Mouse (Mus musculus) hematopoietic stem cell, adult 5-6 weeks (primary cell): ENCODE data around the gene Bbs7. TPM values are rescaled to one million over a fixed set of nuclear protein-coding genes. Genes with fewer than 3 reads are reported as not detected.

Experiments used
- ATAC-seq, 2 experiments: fragments of 125-278 bp in 1 of 2; replicated peaks in 1 of 2; 2 replicates each; pipeline ENCODE4 v1.8.0; 2016 to 2017; ENCODE audit warnings: inconsistent platforms in 2 of 2, mild to moderate bottlenecking in 2 of 2, moderate number of reproducible peaks in 2 of 2, low read depth in 1 of 2, moderate TSS enrichment in 1 of 2; ENCODE audit not compliant: low FRiP score in 2 of 2, poor library complexity in 2 of 2, severe bottlenecking in 2 of 2, insufficient read depth in 1 of 2, low TSS enrichment in 1 of 2
- total RNA-seq: library from RNA; stranded (forward); fragments of 172-1452, 232-1000 nt; gene quantifications from 2 replicates; pipeline ENCODE4 v1.2.3, GENCODE M21; 2017

The Bbs7 gene
- total RNA-seq, 1 experiment from 2014 or later: 8.4 TPM

DNA sequence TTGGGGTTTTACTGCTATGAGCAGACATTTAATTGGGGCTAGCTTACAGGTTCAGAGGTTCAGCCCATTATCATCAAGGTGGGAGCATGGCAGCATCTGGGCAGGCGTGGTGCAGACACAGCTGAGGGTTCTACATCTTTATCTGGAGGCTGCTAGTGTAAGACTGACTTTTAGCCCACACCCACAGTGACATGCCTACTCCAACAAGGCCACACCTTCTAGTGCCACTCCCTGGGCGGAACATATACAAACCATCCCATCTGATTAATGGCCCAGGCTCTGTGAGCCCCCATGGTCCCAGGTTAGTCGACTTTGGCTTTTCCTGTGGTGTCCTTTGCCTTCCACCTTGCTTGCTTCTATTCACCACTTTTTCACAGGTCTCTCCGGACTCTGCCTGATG, 53.7 kb downstream of the Bbs7 start:
- no peak for ATAC-seq

DNA sequence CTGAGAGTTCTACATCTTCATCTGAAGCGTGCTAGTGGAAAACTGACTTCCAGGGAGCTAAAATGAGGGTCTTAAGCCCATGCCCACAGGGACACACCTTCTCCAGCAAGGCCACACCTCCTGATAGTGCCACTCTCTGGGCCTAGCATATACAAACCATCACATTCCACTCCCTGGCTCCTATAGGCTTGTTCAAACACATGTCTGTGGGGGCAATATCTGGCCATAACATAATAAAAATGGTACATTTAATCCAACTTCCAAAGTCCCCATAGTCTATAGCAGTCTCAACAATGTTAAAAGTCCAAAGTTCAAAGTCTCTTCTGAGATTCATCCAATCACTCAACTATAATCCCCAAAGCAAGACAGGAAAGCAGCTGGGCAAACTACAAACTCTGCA, 55.7 kb downstream of the Bbs7 start:
- ATAC-seq: no peak

DNA sequence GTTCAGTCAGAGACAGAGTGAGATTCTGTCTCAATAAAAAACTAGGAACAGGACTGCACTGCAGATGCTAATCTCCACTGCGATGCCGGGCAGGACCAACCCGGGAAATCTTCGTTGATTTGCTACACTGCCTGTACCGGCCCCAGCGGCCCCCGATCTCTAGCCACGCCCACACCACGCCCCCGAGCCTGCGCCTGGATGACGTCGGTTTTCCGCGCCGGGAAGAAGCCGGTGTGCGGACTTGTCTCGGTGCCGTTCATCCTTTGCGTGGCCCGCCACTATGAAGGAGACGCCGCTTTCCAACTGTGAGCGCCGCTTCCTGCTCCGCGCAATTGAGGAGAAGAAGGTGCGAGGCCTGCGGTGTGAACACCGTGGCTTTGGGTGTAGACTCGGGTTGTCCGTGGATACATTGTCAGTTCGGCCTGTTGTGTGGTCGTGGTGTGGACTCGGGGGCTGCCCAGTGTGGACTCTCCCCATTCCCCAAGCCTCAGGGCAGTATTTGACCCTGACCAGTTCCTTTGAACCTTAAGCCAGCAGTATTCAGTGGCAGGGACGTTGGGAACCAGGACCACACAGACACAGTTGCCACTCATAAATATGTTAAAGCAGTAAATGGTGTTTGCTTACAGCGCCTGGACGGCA, 60.8 kb downstream of the Bbs7 start, which contains the start of gene Exosc9:
TSS of gene Exosc9 (plus strand) at position 201 of the 642 bp plus-strand sequence.
- peak; percentile 95 to 97 for ATAC-seq

DNA sequence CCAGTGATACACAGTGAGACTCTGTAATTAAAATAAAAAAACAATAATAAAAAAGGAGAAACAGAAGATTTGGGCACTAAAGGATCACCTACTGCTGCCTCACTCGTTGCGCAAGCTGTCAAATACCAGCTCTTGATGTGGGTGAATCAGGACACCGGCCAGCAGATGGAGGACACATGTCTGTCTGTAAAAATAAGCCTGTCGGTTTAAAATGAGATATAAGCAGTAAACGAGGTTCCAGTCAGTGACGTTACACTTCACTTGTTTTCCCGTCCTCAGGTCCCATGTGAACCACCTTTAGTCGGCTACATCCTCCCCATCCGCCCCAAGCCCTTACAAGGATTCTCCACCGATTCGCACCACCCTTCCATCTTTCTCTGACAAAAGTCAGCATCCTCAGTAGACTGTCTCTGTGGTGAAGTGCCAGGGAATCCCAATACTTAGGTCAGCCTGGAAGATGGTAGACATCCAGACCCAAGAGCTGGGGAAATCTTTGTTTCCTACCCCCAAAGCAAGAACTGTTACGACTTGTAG, 61.4 kb downstream of the Bbs7 start:
- ATAC-seq: peak; percentile 23 to 52

DNA sequence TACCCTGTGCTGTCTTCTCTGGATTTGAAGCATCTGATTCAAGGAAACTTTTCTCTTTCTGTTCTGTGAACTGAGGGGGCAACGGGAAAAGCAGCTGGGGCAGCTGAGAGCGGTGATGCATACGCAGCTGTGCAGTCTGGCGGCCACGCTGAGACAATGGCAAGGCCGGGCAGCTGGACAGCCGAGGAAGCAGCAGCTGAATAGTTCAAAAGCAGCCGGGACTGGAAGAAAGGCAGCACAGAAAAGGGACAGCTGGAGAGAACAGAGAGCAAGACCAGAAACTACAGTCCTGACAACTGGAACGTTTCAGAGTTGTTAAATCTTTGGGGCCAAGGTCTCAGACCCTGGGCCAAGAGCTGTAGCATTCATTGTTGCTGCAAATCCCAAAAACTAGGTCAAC, 61.9 kb downstream of the Bbs7 start:
- ATAC-seq: no peak

DNA sequence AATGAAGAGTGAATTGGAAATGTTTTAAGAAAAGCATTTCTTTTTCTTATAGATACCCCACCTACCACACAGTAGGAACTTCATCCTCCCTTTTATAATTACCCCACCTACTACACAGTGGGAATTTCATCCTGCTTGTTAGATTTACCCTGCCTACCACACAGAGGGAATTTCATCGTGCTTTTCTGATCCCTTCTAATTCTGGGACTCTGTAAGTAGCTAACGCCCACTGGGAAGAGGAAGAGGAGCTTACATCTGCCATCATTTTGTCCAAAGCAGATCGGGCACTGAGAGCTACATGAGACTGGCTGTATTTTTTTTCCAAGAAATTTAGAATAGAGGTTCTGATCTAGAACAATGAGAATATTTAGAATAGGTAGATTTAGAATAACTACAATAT, 68.3 kb downstream of the Bbs7 start:
- no peak for ATAC-seq

DNA sequence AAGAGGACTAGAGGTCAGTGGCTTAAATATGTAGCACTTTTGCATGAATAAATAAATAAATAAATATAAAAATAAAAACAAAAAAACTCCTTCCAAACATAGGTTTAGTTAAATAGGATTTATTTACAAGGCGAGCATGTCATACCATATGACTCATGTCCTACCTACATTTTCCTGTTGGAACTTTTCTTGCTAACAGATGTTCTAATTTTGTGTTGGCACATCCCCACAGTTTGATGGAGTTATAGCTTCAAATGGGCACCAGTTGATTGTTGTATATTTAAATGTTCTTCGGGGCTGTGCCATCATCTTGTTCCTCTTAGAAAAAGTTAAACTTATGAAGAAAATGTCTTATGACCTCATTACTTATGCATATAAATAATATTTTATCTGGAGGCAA, 71.9 kb downstream of the Bbs7 start:
- ATAC-seq: no peak

DNA sequence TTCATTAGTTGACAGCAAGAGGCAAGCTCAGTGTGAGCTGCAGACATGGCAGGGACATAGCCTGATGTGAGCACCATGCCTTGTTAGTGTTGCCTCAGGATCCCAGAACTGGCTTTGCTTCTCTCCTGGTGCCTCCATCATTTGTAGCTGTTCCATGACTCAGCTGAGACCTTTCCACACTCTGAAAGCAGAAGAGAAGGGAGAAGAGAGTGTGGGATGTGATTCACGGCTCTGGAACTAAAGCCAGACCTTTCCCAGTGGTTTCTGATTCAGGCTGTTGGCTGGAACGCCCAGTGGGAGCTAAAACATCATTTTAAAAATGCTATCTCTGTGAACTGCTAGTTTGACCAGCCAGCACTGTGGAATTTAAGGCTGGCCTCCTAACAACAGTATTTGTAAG, 72.5 kb downstream of the Bbs7 start:
- no peak for ATAC-seq

DNA sequence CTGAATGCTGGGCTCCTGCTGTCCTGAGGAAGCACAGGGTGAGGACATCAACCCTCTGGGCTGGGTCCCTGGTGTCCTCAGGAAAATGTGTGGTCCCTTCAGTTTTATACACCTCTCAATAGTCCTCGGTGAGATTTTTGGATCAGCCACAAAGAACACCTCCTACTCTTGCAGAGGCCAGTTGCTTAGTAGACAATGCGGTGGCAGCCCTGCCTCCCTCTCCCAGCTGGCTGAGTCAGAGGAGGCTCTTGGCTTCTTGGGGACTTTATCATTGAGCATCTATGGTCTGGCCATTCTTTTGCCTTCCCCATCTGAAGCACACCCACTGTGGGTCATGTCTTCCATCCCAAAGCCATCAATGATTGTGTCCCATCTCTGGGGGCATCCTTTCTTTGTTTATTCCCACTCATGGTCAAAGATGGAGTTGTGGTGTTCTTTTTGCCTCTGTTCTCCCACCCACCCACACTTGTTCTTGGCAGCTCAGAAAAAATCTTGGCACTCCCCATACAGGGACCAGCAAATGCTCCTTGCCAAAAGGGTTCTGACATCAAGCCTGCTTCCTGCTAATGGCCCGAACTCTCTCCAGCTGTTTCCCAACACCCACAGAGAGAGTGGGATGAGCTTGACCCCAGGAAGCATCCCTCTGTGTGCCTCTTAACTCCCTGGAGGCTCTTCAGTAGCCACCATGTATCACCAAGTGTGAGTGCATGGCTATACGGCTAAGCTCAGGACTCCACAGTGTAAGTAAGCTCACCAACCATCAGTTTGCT, 75.4 kb downstream of the Bbs7 start:
- no peak for ATAC-seq

DNA sequence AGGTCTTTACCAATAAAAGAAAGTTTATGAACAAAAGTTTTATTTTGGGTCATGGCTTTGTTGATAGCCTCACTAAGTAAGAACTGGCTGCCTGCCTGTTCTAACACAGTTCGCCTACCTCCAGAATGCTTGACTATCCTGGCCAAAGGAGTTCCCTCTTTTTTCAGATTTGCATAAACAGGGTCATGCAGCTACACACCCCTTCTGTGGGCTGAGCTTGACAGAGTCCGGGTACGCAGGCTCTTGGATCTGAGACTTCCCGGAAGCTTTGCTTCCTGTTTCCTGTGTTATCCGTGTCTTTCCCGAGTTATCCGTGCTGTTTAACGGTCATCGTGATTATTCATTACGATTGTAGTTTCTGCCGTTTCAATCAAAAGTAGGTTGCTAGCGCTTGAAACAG, 77.2 kb downstream of the Bbs7 start:
- ATAC-seq: 0 out of 4 replicates have a peak, but pooled peaks of 1 of the 2 experiments have one; percentile 28

DNA sequence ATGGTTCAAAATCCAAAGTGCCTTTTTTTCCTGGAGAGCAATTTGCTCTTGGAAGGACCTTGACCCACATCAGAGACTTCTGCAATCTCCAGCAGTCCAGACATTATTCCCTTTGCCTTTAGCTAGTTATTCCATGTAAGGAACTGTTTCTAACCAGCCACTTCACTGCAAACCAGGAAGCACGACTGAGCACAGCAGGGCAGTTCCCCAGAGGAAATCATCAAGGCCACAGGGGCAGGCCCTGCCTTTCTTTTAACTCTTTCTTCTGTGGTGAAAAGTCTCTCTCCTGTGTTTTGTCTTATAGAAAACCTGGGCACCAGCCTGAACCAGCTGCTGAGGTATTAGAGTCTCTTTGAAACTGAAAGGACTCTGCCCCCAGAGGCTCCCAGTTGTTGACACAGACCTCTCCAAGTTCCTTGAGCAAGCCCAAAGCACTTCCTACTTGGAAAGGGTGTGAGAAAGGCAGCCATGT, 80.0 kb downstream of the Bbs7 start:
- peak; percentile 43 to 58; a peak in 3 of 4 replicates for ATAC-seq

DNA sequence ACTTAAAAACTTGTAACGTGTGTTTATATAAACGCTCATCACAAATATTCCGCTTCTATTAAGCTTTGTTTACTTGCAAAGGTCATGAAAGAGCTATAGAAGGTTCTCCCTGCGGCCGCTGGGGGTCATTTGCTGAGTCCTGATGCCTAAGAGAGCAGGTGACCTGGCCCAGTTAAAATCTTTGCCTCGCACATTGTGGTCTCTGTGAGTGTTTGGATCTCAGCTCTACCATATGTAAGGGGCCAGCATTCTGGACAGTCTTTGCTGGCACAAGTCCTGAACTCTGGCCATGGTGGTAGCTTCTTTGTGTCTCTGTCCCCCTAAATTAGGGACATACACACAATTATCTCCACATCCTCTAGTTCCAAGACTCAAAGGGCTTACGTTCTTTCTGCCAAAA, 80.5 kb downstream of the Bbs7 start:
- no peak for ATAC-seq

DNA sequence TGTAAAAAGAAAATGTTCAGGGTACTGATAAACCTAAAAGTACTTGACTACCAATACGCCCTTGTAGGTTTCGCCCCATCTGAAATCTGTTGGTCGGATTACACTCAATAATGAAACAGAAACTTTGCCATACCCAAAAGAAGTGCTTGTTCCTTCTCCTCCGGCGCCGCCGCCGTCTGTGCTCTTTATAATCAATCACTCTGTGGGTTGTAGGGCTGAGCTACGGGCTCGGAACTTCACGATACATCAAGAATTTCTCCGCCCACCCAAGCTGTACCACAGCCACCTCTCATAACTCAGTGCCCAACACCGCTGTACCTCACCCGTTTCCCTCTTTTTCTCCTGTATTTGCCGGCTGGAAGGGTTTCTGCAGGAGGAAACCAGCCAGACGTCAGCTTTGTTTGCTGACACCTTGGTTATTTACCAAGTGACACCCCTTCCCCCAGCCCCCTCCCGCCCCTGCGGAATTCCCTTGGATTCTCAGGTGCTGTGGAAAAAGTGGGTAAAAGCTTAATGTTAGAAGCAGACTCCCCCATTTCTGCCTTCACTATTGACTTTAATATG, 81.2 kb downstream of the Bbs7 start:
- peak; percentile 85 to 89 for ATAC-seq

DNA sequence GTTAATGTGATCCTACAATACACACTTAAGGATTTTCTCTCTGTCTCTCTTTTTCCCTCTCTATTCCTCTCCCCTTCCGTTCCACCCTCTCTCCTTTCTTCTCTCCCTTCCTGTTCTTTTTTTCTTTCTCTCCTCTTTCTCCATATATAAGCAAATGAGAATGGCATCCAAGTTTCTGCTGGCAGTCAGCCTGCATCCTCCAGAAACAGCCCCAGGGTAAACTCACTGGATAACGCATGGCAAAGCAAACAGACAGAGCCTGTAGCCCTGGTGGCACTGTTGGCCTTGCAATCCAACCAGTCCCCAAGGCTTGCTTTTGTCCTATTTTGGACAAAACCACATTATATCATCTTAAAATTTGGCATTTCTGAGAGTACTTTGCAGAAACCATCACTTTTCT, 82.0 kb downstream of the Bbs7 start:
- ATAC-seq: no peak

DNA sequence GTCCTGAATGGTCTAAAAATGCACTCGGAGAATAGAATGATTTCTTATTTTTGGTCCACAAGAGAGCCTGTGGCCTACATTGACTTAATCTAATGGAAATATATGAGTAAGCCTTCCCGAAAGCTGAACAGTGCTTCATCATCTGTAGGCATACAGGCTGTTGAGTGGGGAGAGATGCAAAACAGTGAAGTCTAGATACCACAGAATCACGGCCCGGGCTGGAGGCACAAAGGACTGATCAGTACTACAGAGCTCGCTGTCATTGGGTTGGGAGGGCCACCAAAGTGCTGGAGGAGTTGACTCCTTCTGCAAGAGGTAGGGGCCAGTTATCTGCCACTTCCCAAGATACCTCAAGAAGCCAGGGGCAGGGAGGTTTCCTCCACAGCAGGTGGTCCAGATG, 82.5 kb downstream of the Bbs7 start:
- ATAC-seq: no peak

DNA sequence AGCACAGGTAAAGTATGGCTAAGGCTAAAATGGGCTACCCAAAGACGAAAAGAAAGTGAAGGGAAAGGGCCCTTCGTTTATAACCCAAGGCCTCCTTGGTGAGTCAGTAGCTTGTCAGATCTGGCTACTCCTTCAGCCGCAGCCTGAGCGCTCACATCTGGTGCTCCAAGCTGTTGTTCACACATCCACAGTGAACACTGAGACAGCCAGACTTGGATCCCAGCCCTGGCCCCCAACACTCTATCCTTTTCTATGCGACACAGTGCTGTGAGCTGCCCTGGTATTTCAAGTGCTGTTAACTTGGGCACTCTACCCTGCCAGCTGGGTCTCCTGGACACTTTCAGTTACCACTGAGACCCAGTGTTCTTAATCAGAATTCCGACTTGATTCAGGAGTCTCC, 82.9 kb downstream of the Bbs7 start:
- no peak for ATAC-seq

DNA sequence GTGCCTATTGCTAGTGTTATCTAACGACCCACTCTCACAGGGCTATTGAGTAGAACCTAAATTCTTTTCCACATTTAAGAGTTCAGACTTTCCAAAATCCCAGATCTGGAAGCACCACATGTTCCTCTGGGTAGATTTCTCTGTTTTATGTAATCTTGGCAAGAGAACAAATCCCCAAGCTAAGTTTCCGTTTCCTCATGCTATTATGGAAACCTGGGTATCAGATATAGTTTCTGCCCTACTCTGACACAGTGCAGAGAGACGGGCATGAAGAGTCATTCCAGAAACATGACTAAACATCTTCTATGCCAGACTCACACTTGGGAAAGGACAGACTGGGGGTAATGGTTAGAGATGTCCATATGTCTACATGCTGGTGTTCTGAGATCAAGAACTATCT, 88.8 kb downstream of the Bbs7 start:
- no peak for ATAC-seq
